Mouse (Mus musculus) hindbrain, embryonic 12.5 days (tissue): ENCODE results near the gene Olfr1359. TPM values are rescaled to one million over a fixed set of nuclear protein-coding genes. Genes with fewer than 3 reads are reported as not detected.
"Not testable (repeated sequence)": the region's sequence is repeated elsewhere in the genome, so short reads cannot be mapped to it uniquely, and the experiment has no call there.

ENCODE experiments used
- ATAC-seq: fragments of 200-750 bp; cut with Nextera tagmentation; 2 replicates; pipeline ENCODE4 v1.8.0; 2017; ENCODE audit warnings: moderate TSS enrichment; ENCODE audit not compliant: low FRiP score
- H3K27ac ChIP-seq: fragments of 300-500 bp; sonication (generic); 2 replicates; pipeline ENCODE4 v1.5.1; 2016; ENCODE audit warnings: mild to moderate bottlenecking
- H3K27me3 ChIP-seq: fragments of 300-500 bp; sonication (generic); 2 replicates; pipeline ENCODE4 v1.6.1; 2016; ENCODE audit warnings: mild to moderate bottlenecking
- H3K36me3 ChIP-seq: fragments of 300-500 bp; sonication (generic); 2 replicates; pipeline ENCODE4 v1.6.1; 2016; ENCODE audit warnings: mild to moderate bottlenecking
- H3K4me1 ChIP-seq: fragments of 300-500 bp; sonication (generic); 2 replicates; pipeline ENCODE4 v1.6.1; 2016
- H3K4me2 ChIP-seq: fragments of 300-500 bp; sonication (generic); replicated peaks from 2 replicates; pipeline ENCODE4 v1.6.1; 2016; ENCODE audit warnings: mild to moderate bottlenecking
- H3K4me3 ChIP-seq: fragments of 300-500 bp; sonication (generic); 2 replicates; pipeline ENCODE4 v1.5.1; 2016; ENCODE audit warnings: mild to moderate bottlenecking
- H3K9ac ChIP-seq: fragments of 300-500 bp; sonication (generic); 2 replicates; pipeline ENCODE4 v1.6.1; 2016; ENCODE audit warnings: mild to moderate bottlenecking, moderate library complexity
- H3K9me3 ChIP-seq: fragments of 300-500 bp; sonication (generic); replicated peaks from 2 replicates; pipeline ENCODE4 v1.6.1; 2016; ENCODE audit warnings: mild to moderate bottlenecking
- WGBS: fragments of 180-500 bp; shearing (Covaris S2); methylation state at CpG from one replicate; pipeline ENCODE4 v1.1.7; 2016; 5-methylcytosine and 5-hydroxymethylcytosine counted together
- microRNA-seq: library from miRNA; unstranded; fragments of <30 nt; microRNA quantifications from one replicate; pipeline ENCODE4, GENCODE M21; 2017
- polyA plus RNA-seq: library from polyadenylated mRNA; unstranded; fragments of >200 nt; fragmentation: Nextera tagmentation; extraction: Ambion mirVana; gene quantifications from 2 replicates; pipeline ENCODE4 v1.2.1, GENCODE M21; 2016

The Olfr1359 gene
- polyA plus RNA-seq, 1 experiment from 2014 or later, result not detected

DNA sequence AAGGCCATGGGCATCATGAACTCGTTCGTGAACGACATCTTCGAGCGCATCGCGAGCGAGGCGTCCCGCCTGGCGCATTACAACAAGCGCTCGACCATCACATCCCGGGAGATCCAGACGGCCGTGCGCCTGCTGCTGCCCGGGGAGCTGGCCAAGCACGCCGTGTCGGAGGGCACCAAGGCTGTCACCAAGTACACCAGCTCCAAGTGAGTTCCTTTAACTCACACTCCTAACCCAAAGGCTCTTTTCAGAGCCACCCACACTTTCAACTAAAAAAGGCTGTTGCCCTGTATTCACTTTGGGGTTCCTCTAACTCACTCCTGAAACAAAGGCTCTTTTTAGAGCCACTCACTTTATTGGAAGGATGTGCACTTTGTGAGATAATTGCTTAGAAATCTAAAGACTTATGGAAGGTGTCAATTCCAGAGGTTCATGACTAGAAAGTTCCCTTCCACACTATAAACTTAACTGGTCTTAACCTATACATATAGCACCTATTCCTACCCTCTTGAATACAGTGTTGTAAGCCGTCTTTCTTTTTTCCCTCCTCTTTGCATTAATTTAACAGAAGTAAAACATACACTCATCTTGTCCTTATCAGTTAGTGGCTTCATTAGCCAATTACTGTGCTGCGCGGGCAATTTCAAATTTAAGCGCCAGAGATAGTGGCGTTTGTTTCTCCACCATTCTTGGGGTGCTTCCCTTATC lies 56.5 kb downstream of the Olfr1359 start:
- WGBS, result under 1% methylated on average over 13 of the region's 26 CpGs
- peak overlapping the region; percentile 71 for H3K4me2 ChIP-seq
- not testable (repeated sequence) for H3K27me3 ChIP-seq, H3K9me3 ChIP-seq, H3K36me3 ChIP-seq
- peak overlapping the region; percentile 44 for H3K4me3 ChIP-seq
- peaks cover 19% of the 10 kb centered on the region for H3K4me1 ChIP-seq
- peak overlapping the region; percentile 68 for H3K9ac ChIP-seq
- ATAC-seq, result peak; percentile 14
- H3K27ac ChIP-seq, result peak overlapping the region; percentile 93

DNA sequence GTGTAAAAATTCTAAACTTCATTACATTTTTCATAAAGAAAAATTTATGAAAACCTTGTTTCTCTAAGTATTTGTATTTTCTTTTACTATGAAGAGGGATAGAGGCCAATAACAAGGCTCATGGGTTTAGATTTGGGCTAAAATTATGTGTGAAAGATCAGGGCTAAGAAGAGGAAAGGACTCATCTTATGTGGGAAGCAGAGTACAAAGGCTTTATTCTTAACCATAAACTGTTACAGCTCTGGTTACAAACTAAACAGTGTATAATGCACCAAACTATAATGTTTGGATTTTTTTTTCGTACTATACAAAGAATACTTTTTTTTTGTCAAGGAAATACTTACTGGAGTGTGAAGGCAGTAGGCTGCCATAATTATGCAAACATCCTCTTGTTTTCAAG lies 57.8 kb downstream of the Olfr1359 start:
- ATAC-seq, result no peak
- peak overlapping the region; percentile 71 for H3K4me2 ChIP-seq
- WGBS, result 58% methylated on average over 1 of the region's 1 CpGs

More for the DNA sequence above, 57.8 kb downstream of the Olfr1359 start:
- Histone ChIP-seq H3K36me3 (no peaks in the 10 kb centered on the region), H3K27ac (no peak overlapping the region), H3K4me1 (peaks cover 17% of the 10 kb centered on the region), H3K9me3 (no peaks in the 10 kb centered on the region), H3K4me3 (no peak overlapping the region), H3K27me3 (no peaks in the 10 kb centered on the region), H3K9ac (no peak overlapping the region)

Small RNA genes lying within 50 kb of the gene (microRNA-seq; reads per million reads assigned to microRNA genes)
- not detected for gene Gm44357
- gene Gm44367, result not detected
- gene Gm44454, result not detected

Other genes with a start within 250 kb of the Olfr1359 start
- gene Zscan26, start 244.4 kb upstream of the Olfr1359 start, polyA plus RNA-seq, result 23.4 and 26.2 TPM in 2 replicates
- 2.5 and 2.7 TPM in 2 replicates for gene Nkapl, start 229.6 kb upstream of the Olfr1359 start, polyA plus RNA-seq
- 6.8 and 7.0 TPM in 2 replicates for gene Zkscan4, start 219.2 kb upstream of the Olfr1359 start, polyA plus RNA-seq
- gene Gm10065, start 218.7 kb upstream of the Olfr1359 start, polyA plus RNA-seq, result not detected in 2 replicates
- gene AK157302, start 202.9 kb upstream of the Olfr1359 start, polyA plus RNA-seq, result 0.16 and 0.40 TPM in 2 replicates
- gene Gm11273, start 196.7 kb upstream of the Olfr1359 start, polyA plus RNA-seq, result 2.6 and 4.2 TPM in 2 replicates
- gene Zkscan8, start 167.0 kb upstream of the Olfr1359 start, polyA plus RNA-seq, result 9.0 and 9.8 TPM in 2 replicates
- 0.20 and 0.22 TPM in 2 replicates for gene Olfr1366, start 155.3 kb upstream of the Olfr1359 start, polyA plus RNA-seq
- not detected in 2 replicates for gene Olfr1535, start 138.2 kb upstream of the Olfr1359 start, polyA plus RNA-seq
- not detected in 2 replicates for gene Olfr1364, start 116.4 kb upstream of the Olfr1359 start, polyA plus RNA-seq
- not detected in 2 replicates for gene Olfr1362, start 84.1 kb upstream of the Olfr1359 start, polyA plus RNA-seq
- gene Olfr11, start 55.6 kb upstream of the Olfr1359 start, polyA plus RNA-seq, result 0.07 TPM in 1 of 2 replicates, not detected in the other
- gene Olfr1361, start 34.7 kb upstream of the Olfr1359 start, polyA plus RNA-seq, result not detected in 2 replicates
- gene Olfr1360, start 20.7 kb upstream of the Olfr1359 start, polyA plus RNA-seq, result not detected in 2 replicates
- gene Hist1h2bl, start 18.0 kb downstream of the Olfr1359 start, polyA plus RNA-seq, result 3.6 and 4.4 TPM in 2 replicates
- gene Hist1h2ai, start 18.3 kb downstream of the Olfr1359 start, polyA plus RNA-seq, result 17.3 and 29.5 TPM in 2 replicates
- 8.9 and 18.3 TPM in 2 replicates for gene Hist1h3h, start 19.5 kb downstream of the Olfr1359 start, polyA plus RNA-seq
- gene Hist1h2bm, start 23.9 kb downstream of the Olfr1359 start, polyA plus RNA-seq, result 2.6 and 4.9 TPM in 2 replicates
- 0.98 and 1.0 TPM in 2 replicates for gene Hist1h4j, start 37.0 kb downstream of the Olfr1359 start, polyA plus RNA-seq
- gene Hist1h4k, start 52.4 kb downstream of the Olfr1359 start, polyA plus RNA-seq, result 2.9 TPM in 1 of 2 replicates, not detected in the other
- 12.2 and 28.3 TPM in 2 replicates for gene Hist1h2ak, start 55.7 kb downstream of the Olfr1359 start, polyA plus RNA-seq
- 2.2 and 2.8 TPM in 2 replicates for gene Hist1h2bn, start 56.0 kb downstream of the Olfr1359 start, polyA plus RNA-seq
- 23.2 and 23.6 TPM in 2 replicates for gene Hist1h1b, start 82.5 kb downstream of the Olfr1359 start, polyA plus RNA-seq
- gene Hist1h3i, start 85.3 kb downstream of the Olfr1359 start, polyA plus RNA-seq, result 87.0 and 110 TPM in 2 replicates
- gene Hist1h2an, start 89.1 kb downstream of the Olfr1359 start, polyA plus RNA-seq, result 5.2 TPM in 1 of 2 replicates, not detected in the other
- gene Hist1h2bp, start 89.3 kb downstream of the Olfr1359 start, polyA plus RNA-seq, result 1.9 and 2.4 TPM in 2 replicates
- 14.1 and 15.3 TPM in 2 replicates for gene Hist1h2bq, start 112.1 kb downstream of the Olfr1359 start, polyA plus RNA-seq
- gene Hist1h2ao, start 112.4 kb downstream of the Olfr1359 start, polyA plus RNA-seq, result 3.4 TPM in 1 of 2 replicates, not detected in the other
- not detected in 2 replicates for gene Hist1h4m, start 113.6 kb downstream of the Olfr1359 start, polyA plus RNA-seq
- 6.2 and 10.1 TPM in 2 replicates for gene Hist1h4n, start 134.1 kb downstream of the Olfr1359 start, polyA plus RNA-seq
- gene Hist1h2ap, start 135.4 kb downstream of the Olfr1359 start, polyA plus RNA-seq, result 2,700 and 3,374 TPM in 2 replicates
- gene Hist1h2br, start 135.6 kb downstream of the Olfr1359 start, polyA plus RNA-seq, result 14.3 and 15.1 TPM in 2 replicates
- 19.1 and 20.5 TPM in 2 replicates for gene Zfp184, start 247.0 kb downstream of the Olfr1359 start, polyA plus RNA-seq